Mouse (Mus musculus) spleen, postnatal 10 days (tissue): ENCODE results near the gene Zdhhc21.

Experiments used
- DNase-seq, 2 experiments: peaks; one replicate each; pipeline ENCODE4 v3.0.0; 2021 to 2022; ENCODE audit warnings: low spot score in 2 of 2

The Zdhhc21 gene

GRCm38 (mm10) chr4:82765513-82766216, 94.1 kb downstream of the Zdhhc21 start:
- no peak for DNase-seq

GRCm38 (mm10) chr4:82763586-82763985, 96.2 kb downstream of the Zdhhc21 start:
- no peak for DNase-seq

- DNase-seq, result no peak
Measured at GRCm38 (mm10) chr4:82762430-82763119, 97.2 kb downstream of the Zdhhc21 start.

GRCm38 (mm10) chr4:82756295-82756626, 103.5 kb downstream of the Zdhhc21 start:
- no peak for DNase-seq

- no peak for DNase-seq
Measured at GRCm38 (mm10) chr4:82755616-82756294, 104.0 kb downstream of the Zdhhc21 start.
